Mouse (Mus musculus) midbrain, embryonic 15.5 days (tissue): Measurements from ENCODE around the gene Kcnip4. TPM values are rescaled to one million over a fixed set of nuclear protein-coding genes. Genes with fewer than 3 reads are reported as not detected.

Experiments used
- ATAC-seq: fragments of 200-750 bp; cut with Nextera tagmentation; replicated peaks from 2 replicates; pipeline ENCODE4 v1.8.0; 2017; ENCODE audit warnings: moderate TSS enrichment
- H3K27ac ChIP-seq: fragments of 300-500 bp; sonication (generic); 2 replicates; pipeline ENCODE4 v1.5.1; 2015; ENCODE audit warnings: mild to moderate bottlenecking, inconsistent platforms
- H3K27me3 ChIP-seq: fragments of 300-500 bp; sonication (generic); replicated peaks from 2 replicates; pipeline ENCODE4 v1.6.1; 2015; ENCODE audit warnings: inconsistent platforms
- H3K36me3 ChIP-seq: fragments of 300-500 bp; sonication (generic); replicated peaks from 2 replicates; pipeline ENCODE4 v1.6.1; 2015; ENCODE audit warnings: inconsistent platforms
- H3K4me1 ChIP-seq: fragments of 300-500 bp; sonication (generic); 2 replicates; pipeline ENCODE4 v1.6.1; 2015; ENCODE audit warnings: inconsistent platforms
- H3K4me2 ChIP-seq: fragments of 300-500 bp; sonication (generic); 2 replicates; pipeline ENCODE4 v1.6.1; 2015; ENCODE audit warnings: inconsistent platforms, mild to moderate bottlenecking, moderate library complexity
- H3K4me3 ChIP-seq: fragments of 300-500 bp; sonication (generic); 2 replicates; pipeline ENCODE4 v1.5.1; 2015; ENCODE audit warnings: mild to moderate bottlenecking, inconsistent platforms
- H3K9ac ChIP-seq: fragments of 300-500 bp; sonication (generic); 2 replicates; pipeline ENCODE4 v1.6.1; 2015; ENCODE audit warnings: mild to moderate bottlenecking, inconsistent platforms
- H3K9me3 ChIP-seq: fragments of 300-500 bp; sonication (generic); 2 replicates; pipeline ENCODE4 v1.6.1; 2016; ENCODE audit warnings: inconsistent platforms
- WGBS: fragments of 180-500 bp; shearing (Covaris S2); methylation state at CpG from one replicate; pipeline ENCODE4 v1.1.7; 2015; ENCODE audit warnings: mixed read lengths; 5-methylcytosine and 5-hydroxymethylcytosine counted together
- polyA plus RNA-seq: library from polyadenylated mRNA; unstranded; fragments of >200 nt; fragmentation: Nextera tagmentation; extraction: Ambion mirVana; gene quantifications from 2 replicates; pipeline ENCODE4 v1.2.1, GENCODE M21; 2015

Kcnip4 gene
- polyA plus RNA-seq, 1 experiment from 2014 or later = 17.6 TPM

GRCm38 (mm10) chr5:49188236-49188635, 336.5 kb downstream of the Kcnip4 start:
- H3K27me3 ChIP-seq = no peaks in the 10 kb centered on the region
- no peak for ATAC-seq

DNA sequence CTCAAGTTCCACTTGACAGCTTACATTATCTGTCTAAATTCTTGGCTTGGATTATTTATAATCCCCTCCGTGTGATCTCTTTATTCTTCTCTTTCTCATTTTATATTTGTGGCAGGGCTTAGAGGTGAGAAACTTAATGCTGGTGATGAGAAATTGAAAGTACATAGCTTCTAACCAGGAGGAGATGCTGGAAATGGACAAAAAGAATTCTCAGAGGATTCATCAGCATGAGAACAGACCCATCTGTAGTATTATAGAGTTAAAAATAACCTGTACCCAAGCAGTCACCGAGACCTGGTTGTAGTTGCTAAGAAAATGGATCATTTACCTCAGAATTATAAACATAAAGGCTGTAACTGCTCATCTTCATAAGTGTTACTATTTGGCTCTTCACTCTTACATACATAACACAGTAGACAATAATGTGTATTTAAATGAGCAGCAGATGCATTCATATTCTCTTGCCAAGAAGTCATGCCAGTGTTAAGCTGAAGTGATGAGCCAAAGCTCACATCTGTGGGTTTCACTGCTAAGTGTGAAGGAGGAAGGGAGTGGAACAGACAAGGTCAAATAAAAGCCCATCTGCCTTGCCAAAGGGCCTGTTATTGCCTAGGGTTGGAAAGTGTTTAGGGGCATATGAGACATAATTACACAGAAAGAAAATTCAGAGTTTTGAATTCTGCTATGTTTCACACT, 374.4 kb downstream of the Kcnip4 start:
- no peak overlapping the region for H3K4me2 ChIP-seq
- 59% methylated on average over 2 of the region's 2 CpGs for WGBS
- no peak for ATAC-seq
- no peaks in the 10 kb centered on the region for H3K9me3 ChIP-seq
- H3K4me1 ChIP-seq = no peaks in the 10 kb centered on the region
- no peaks in the 10 kb centered on the region for H3K36me3 ChIP-seq
- no peak overlapping the region for H3K27ac ChIP-seq
- no peak overlapping the region for H3K4me3 ChIP-seq
- no peaks in the 10 kb centered on the region for H3K27me3 ChIP-seq
- H3K9ac ChIP-seq = no peak overlapping the region

More at GRCm38 (mm10) chr5:49188236-49188635, 336.5 kb downstream of the Kcnip4 start:
- H3K36me3 ChIP-seq = no peaks in the 10 kb centered on the region
- no peak overlapping the region for H3K4me3 ChIP-seq
- H3K4me2 ChIP-seq = no peak overlapping the region
- WGBS = 87% methylated on average over 1 of the region's 1 CpGs
- no peak overlapping the region for H3K27ac ChIP-seq
- no peak overlapping the region for H3K9ac ChIP-seq
- H3K9me3 ChIP-seq = no peaks in the 10 kb centered on the region
- H3K4me1 ChIP-seq = no peaks in the 10 kb centered on the region

- Histone ChIP-seq H3K4me1 (no peaks in the 10 kb centered on the region), H3K27me3 (no peaks in the 10 kb centered on the region), H3K36me3 (no peaks in the 10 kb centered on the region), H3K9me3 (no peaks in the 10 kb centered on the region), H3K27ac (no peak overlapping the region), H3K9ac (no peak overlapping the region), H3K4me3 (no peak overlapping the region), H3K4me2 (no peak overlapping the region)
- 89% methylated on average over 2 of the region's 2 CpGs for WGBS
- ATAC-seq = no peak
Measured at GRCm38 (mm10) chr5:49149684-49150083, 375.0 kb downstream of the Kcnip4 start.

- Histone ChIP-seq H3K4me1 (no peaks in the 10 kb centered on the region), H3K4me2 (no peak overlapping the region), H3K27ac (no peak overlapping the region), H3K36me3 (no peaks in the 10 kb centered on the region), H3K27me3 (no peaks in the 10 kb centered on the region), H3K4me3 (no peak overlapping the region), H3K9me3 (no peaks in the 10 kb centered on the region), H3K9ac (no peak overlapping the region)
- 64% methylated on average over 5 of the region's 5 CpGs for WGBS
- no peak for ATAC-seq
Measured at GRCm38 (mm10) chr5:49095432-49095831, 429.3 kb downstream of the Kcnip4 start.

- H3K4me1 ChIP-seq = no peaks in the 10 kb centered on the region
- no peak overlapping the region for H3K27ac ChIP-seq
- 39% methylated on average over 2 of the region's 2 CpGs for WGBS
- no peak overlapping the region for H3K4me3 ChIP-seq
- no peaks in the 10 kb centered on the region for H3K36me3 ChIP-seq
- H3K4me2 ChIP-seq = no peak overlapping the region
- H3K9me3 ChIP-seq = no peaks in the 10 kb centered on the region
- no peak overlapping the region for H3K9ac ChIP-seq
- no peaks in the 10 kb centered on the region for H3K27me3 ChIP-seq
- ATAC-seq = no peak
Measured at GRCm38 (mm10) chr5:49094945-49095344, 429.8 kb downstream of the Kcnip4 start.

DNA sequence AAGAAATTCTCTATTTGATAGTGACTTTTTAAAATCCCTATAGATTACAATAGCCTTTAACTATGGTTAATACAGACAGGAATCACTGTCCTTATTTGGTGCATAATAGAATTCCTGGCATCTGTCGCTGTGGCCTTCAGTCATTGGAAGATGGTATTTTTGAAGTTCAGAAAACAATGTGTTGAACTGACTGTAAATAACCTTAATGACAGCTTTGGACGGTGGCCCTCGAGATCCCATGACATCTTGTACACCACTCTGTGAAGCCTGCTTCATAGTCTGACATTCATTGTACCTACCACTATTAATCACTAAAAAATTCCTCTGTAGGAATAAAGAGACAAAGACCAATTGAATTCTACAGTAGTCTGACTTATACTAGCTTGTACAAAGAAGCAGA, 430.4 kb downstream of the Kcnip4 start:
- H3K4me2 ChIP-seq = no peak overlapping the region
- 70% methylated on average over 3 of the region's 3 CpGs for WGBS
- ATAC-seq = no peak
- no peaks in the 10 kb centered on the region for H3K4me1 ChIP-seq
- no peak overlapping the region for H3K27ac ChIP-seq
- no peaks in the 10 kb centered on the region for H3K36me3 ChIP-seq
- no peaks in the 10 kb centered on the region for H3K9me3 ChIP-seq
- H3K9ac ChIP-seq = no peak overlapping the region
- H3K4me3 ChIP-seq = no peak overlapping the region
- no peaks in the 10 kb centered on the region for H3K27me3 ChIP-seq

GRCm38 (mm10) chr5:49090122-49090680, 434.5 kb downstream of the Kcnip4 start:
- H3K27me3 ChIP-seq = no peaks in the 10 kb centered on the region
- H3K4me2 ChIP-seq = peak overlapping the region; percentile 39; the same call in 1 of the 2 replicates
- H3K4me3 ChIP-seq = no peak overlapping the region
- H3K4me1 ChIP-seq = no peaks in the 10 kb centered on the region
- H3K9ac ChIP-seq = no peak overlapping the region
- whole genome bisulfite sequencing = 9% methylated on average over 6 of the region's 6 CpGs
- no peak overlapping the region for H3K27ac ChIP-seq
- H3K36me3 ChIP-seq = no peaks in the 10 kb centered on the region
- no peaks in the 10 kb centered on the region for H3K9me3 ChIP-seq
- peak; percentile 88 for ATAC-seq

DNA sequence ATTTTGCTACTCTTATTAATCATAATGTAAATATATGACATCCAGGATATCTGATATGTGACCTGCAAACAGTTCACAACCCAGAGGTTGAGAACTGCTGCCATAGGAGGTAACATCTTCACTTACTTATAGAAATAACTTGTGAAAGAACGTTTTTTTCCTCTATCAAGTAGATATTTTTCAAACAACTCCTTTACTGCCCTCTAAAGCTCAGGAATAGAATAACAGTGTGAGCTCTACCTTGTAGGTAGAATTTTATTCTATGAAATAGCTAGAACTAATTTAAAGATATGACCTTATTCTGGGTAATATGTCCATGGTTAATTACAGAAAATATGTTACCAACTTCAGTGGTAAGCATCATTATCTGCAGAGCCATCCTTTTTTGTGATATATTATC, 459.1 kb downstream of the Kcnip4 start:
- no peak overlapping the region for H3K9ac ChIP-seq
- 19% methylated on average over 1 of the region's 1 CpGs for WGBS
- H3K4me2 ChIP-seq = no peak overlapping the region
- no peak for ATAC-seq
- H3K4me3 ChIP-seq = no peak overlapping the region
- no peaks in the 10 kb centered on the region for H3K27me3 ChIP-seq
- no peaks in the 10 kb centered on the region for H3K9me3 ChIP-seq
- H3K4me1 ChIP-seq = no peaks in the 10 kb centered on the region
- no peaks in the 10 kb centered on the region for H3K36me3 ChIP-seq
- no peak overlapping the region for H3K27ac ChIP-seq

GRCm38 (mm10) chr5:49058926-49059325, 465.8 kb downstream of the Kcnip4 start:
- no peak overlapping the region for H3K27ac ChIP-seq
- no peaks in the 10 kb centered on the region for H3K27me3 ChIP-seq
- no peaks in the 10 kb centered on the region for H3K36me3 ChIP-seq
- no peak overlapping the region for H3K9ac ChIP-seq
- H3K4me3 ChIP-seq = no peak overlapping the region
- H3K4me2 ChIP-seq = no peak overlapping the region
- ATAC-seq = no peak
- no peaks in the 10 kb centered on the region for H3K4me1 ChIP-seq
- H3K9me3 ChIP-seq = no peaks in the 10 kb centered on the region

- no peaks in the 10 kb centered on the region for H3K4me1 ChIP-seq
- WGBS = 84% methylated on average over 4 of the region's 4 CpGs
- no peak overlapping the region for H3K4me3 ChIP-seq
- H3K9me3 ChIP-seq = no peaks in the 10 kb centered on the region
- no peaks in the 10 kb centered on the region for H3K36me3 ChIP-seq
- H3K27ac ChIP-seq = no peak overlapping the region
- no peak overlapping the region for H3K4me2 ChIP-seq
- no peaks in the 10 kb centered on the region for H3K27me3 ChIP-seq
- no peak overlapping the region for H3K9ac ChIP-seq
- no peak for ATAC-seq
Measured at GRCm38 (mm10) chr5:49057636-49058340, 466.9 kb downstream of the Kcnip4 start.

DNA sequence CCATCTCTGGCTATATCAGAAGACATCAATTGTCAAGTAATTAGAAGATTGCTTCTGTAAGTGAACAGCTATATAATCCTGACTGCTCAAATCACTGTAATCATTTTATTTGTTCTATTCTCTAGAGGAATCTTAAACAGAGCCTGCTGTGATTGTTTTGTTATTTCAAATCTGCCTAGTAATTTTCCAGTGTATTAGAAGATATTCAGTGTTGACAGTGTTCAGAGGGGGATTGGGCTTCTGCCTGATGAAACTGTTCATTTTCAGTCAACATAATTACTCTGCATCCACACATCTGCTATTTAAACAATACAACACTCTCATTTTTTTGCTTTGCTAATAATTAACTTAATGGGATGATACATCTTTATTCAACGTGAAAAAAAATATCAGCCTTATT, 476.7 kb downstream of the Kcnip4 start:
- no peaks in the 10 kb centered on the region for H3K36me3 ChIP-seq
- no peak overlapping the region for H3K9ac ChIP-seq
- H3K9me3 ChIP-seq = no peaks in the 10 kb centered on the region
- 78% methylated on average over 1 of the region's 1 CpGs for WGBS
- ATAC-seq = no peak
- H3K4me1 ChIP-seq = no peaks in the 10 kb centered on the region
- no peaks in the 10 kb centered on the region for H3K27me3 ChIP-seq
- no peak overlapping the region for H3K4me3 ChIP-seq
- no peak overlapping the region for H3K27ac ChIP-seq
- no peak overlapping the region for H3K4me2 ChIP-seq

GRCm38 (mm10) chr5:49041259-49041845, 483.4 kb downstream of the Kcnip4 start:
- no peaks in the 10 kb centered on the region for H3K9me3 ChIP-seq
- H3K4me2 ChIP-seq = no peak overlapping the region
- H3K27ac ChIP-seq = no peak overlapping the region
- H3K4me1 ChIP-seq = 0 out of 2 replicates have a peak, but pooled peaks cover 3% of the 10 kb centered on the region
- H3K27me3 ChIP-seq = no peaks in the 10 kb centered on the region
- H3K4me3 ChIP-seq = no peak overlapping the region
- no peak overlapping the region for H3K9ac ChIP-seq
- ATAC-seq = peak; percentile 76
- no peaks in the 10 kb centered on the region for H3K36me3 ChIP-seq
- WGBS = 18% methylated on average over 6 of the region's 6 CpGs
